Mouse (Mus musculus) limb, embryonic 15.5 days (tissue): ENCODE measurements around the gene Lingo2. TPM values are rescaled to one million over a fixed set of nuclear protein-coding genes. Genes with fewer than 3 reads are reported as not detected.
A peak's percentile ranks its signal among the peaks of the same experiment; 100 is the strongest.

Experiments used
- ATAC-seq: fragments of 200-750 bp; cut with Nextera tagmentation; 2 replicates; pipeline ENCODE4 v1.8.0; 2017; ENCODE audit warnings: low read depth, moderate TSS enrichment; ENCODE audit not compliant: insufficient number of reproducible peaks, low FRiP score, low TSS enrichment
- H3K27ac ChIP-seq: fragments of 300-500 bp; sonication (generic); 2 replicates; pipeline ENCODE4 v1.5.1; 2015; ENCODE audit warnings: moderate library complexity, mild to moderate bottlenecking, inconsistent platforms
- H3K27me3 ChIP-seq: fragments of 300-500 bp; sonication (generic); 2 replicates; pipeline ENCODE4 v1.6.1; 2015; ENCODE audit warnings: inconsistent platforms
- H3K36me3 ChIP-seq: fragments of 300-500 bp; sonication (generic); 2 replicates; pipeline ENCODE4 v1.6.1; 2015; ENCODE audit warnings: inconsistent platforms
- H3K4me1 ChIP-seq: fragments of 300-500 bp; sonication (generic); 2 replicates; pipeline ENCODE4 v1.6.1; 2015; ENCODE audit warnings: inconsistent platforms
- H3K4me2 ChIP-seq: fragments of 300-500 bp; sonication (generic); 2 replicates; pipeline ENCODE4 v1.6.1; 2015; ENCODE audit warnings: mild to moderate bottlenecking, inconsistent platforms
- H3K4me3 ChIP-seq: fragments of 300-500 bp; sonication (generic); 2 replicates; pipeline ENCODE4 v1.5.1; 2015; ENCODE audit warnings: mild to moderate bottlenecking, inconsistent platforms
- H3K9ac ChIP-seq: fragments of 300-500 bp; sonication (generic); 2 replicates; pipeline ENCODE4 v1.6.1; 2015; ENCODE audit warnings: inconsistent platforms
- H3K9me3 ChIP-seq: fragments of 300-500 bp; sonication (generic); 2 replicates; pipeline ENCODE4 v1.6.1; 2016; ENCODE audit warnings: inconsistent platforms
- WGBS: fragments of 180-500 bp; shearing (Covaris S2); methylation state at CpG from one replicate; pipeline ENCODE4 v1.1.7; 2015; 5-methylcytosine and 5-hydroxymethylcytosine counted together
- polyA plus RNA-seq: library from polyadenylated mRNA; unstranded; fragments of >200 nt; fragmentation: Nextera tagmentation; extraction: Ambion mirVana; gene quantifications from 2 replicates; pipeline ENCODE4 v1.2.1, GENCODE M21; 2015

Gene Lingo2
- polyA plus RNA-seq, 1 experiment from 2014 or later, result 4.5 TPM

GRCm38 (mm10) chr4:36490255-36490654 lies 461.3 kb downstream of the Lingo2 start:
- Histone ChIP-seq H3K27me3 (no peaks in the 10 kb centered on the region), H3K4me3 (no peak overlapping the region), H3K27ac (no peak overlapping the region), H3K36me3 (no peaks in the 10 kb centered on the region), H3K9ac (no peak overlapping the region), H3K4me1 (no peaks in the 10 kb centered on the region), H3K4me2 (no peak overlapping the region), H3K9me3 (no peaks in the 10 kb centered on the region)
- ATAC-seq, result no peak
- WGBS, result 67% methylated on average over 1 of the region's 1 CpGs

- H3K4me2 ChIP-seq, result no peak overlapping the region
- no peaks in the 10 kb centered on the region for H3K27me3 ChIP-seq
- H3K27ac ChIP-seq, result no peak overlapping the region
- ATAC-seq, result no peak
- H3K36me3 ChIP-seq, result no peaks in the 10 kb centered on the region
- no peak overlapping the region for H3K9ac ChIP-seq
- H3K9me3 ChIP-seq, result no peaks in the 10 kb centered on the region
- H3K4me3 ChIP-seq, result no peak overlapping the region
- H3K4me1 ChIP-seq, result no peaks in the 10 kb centered on the region
- WGBS, result 97% methylated on average over 3 of the region's 3 CpGs
Measured at GRCm38 (mm10) chr4:36435211-36435610, 516.3 kb downstream of the Lingo2 start.

GRCm38 (mm10) chr4:36426192-36426591 lies 525.4 kb downstream of the Lingo2 start:
- Histone ChIP-seq H3K27me3 (no peaks in the 10 kb centered on the region), H3K4me1 (no peaks in the 10 kb centered on the region), H3K27ac (no peak overlapping the region), H3K9ac (no peak overlapping the region), H3K4me2 (no peak overlapping the region), H3K36me3 (no peaks in the 10 kb centered on the region), H3K9me3 (no peaks in the 10 kb centered on the region), H3K4me3 (no peak overlapping the region)
- no peak for ATAC-seq
- 48% methylated on average over 5 of the region's 5 CpGs for WGBS

- Histone ChIP-seq H3K9me3 (no peaks in the 10 kb centered on the region), H3K4me2 (no peak overlapping the region), H3K4me3 (no peak overlapping the region), H3K9ac (no peak overlapping the region), H3K36me3 (no peaks in the 10 kb centered on the region), H3K27ac (no peak overlapping the region), H3K27me3 (no peaks in the 10 kb centered on the region), H3K4me1 (no peaks in the 10 kb centered on the region)
- WGBS, result 94% methylated on average over 3 of the region's 3 CpGs
- ATAC-seq, result no peak
Measured at GRCm38 (mm10) chr4:36407350-36407749, 544.2 kb downstream of the Lingo2 start.

- Histone ChIP-seq H3K36me3 (no peaks in the 10 kb centered on the region), H3K9ac (no peak overlapping the region), H3K9me3 (no peaks in the 10 kb centered on the region), H3K27ac (no peak overlapping the region), H3K4me1 (no peaks in the 10 kb centered on the region), H3K4me3 (no peak overlapping the region), H3K27me3 (no peaks in the 10 kb centered on the region), H3K4me2 (no peak overlapping the region)
- WGBS, result 83% methylated on average over 3 of the region's 3 CpGs
- ATAC-seq, result no peak
Measured at GRCm38 (mm10) chr4:36368925-36369324, 582.6 kb downstream of the Lingo2 start.

- no peak for ATAC-seq
- 78% methylated on average over 2 of the region's 2 CpGs for WGBS
- Histone ChIP-seq H3K4me1 (no peaks in the 10 kb centered on the region), H3K4me3 (no peak overlapping the region), H3K27ac (no peak overlapping the region), H3K9me3 (no peaks in the 10 kb centered on the region), H3K27me3 (no peaks in the 10 kb centered on the region), H3K4me2 (no peak overlapping the region), H3K36me3 (no peaks in the 10 kb centered on the region), H3K9ac (no peak overlapping the region)
Measured at GRCm38 (mm10) chr4:36354401-36354800, 597.1 kb downstream of the Lingo2 start.

GRCm38 (mm10) chr4:36331741-36332140 lies 619.8 kb downstream of the Lingo2 start:
- Histone ChIP-seq H3K9me3 (no peaks in the 10 kb centered on the region), H3K4me2 (no peak overlapping the region), H3K9ac (no peak overlapping the region), H3K27ac (no peak overlapping the region), H3K4me3 (no peak overlapping the region), H3K4me1 (no peaks in the 10 kb centered on the region), H3K27me3 (no peaks in the 10 kb centered on the region), H3K36me3 (no peaks in the 10 kb centered on the region)
- ATAC-seq, result no peak
- WGBS, result 83% methylated on average over 1 of the region's 1 CpGs

GRCm38 (mm10) chr4:36325603-36326002 lies 625.9 kb downstream of the Lingo2 start:
- ATAC-seq, result no peak
- no peaks in the 10 kb centered on the region for H3K27me3 ChIP-seq
- no peak overlapping the region for H3K27ac ChIP-seq
- no peak overlapping the region for H3K4me3 ChIP-seq
- H3K4me1 ChIP-seq, result no peaks in the 10 kb centered on the region
- H3K9ac ChIP-seq, result no peak overlapping the region
- no peak overlapping the region for H3K4me2 ChIP-seq
- no peaks in the 10 kb centered on the region for H3K9me3 ChIP-seq
- no peaks in the 10 kb centered on the region for H3K36me3 ChIP-seq

- 76% methylated on average over 2 of the region's 2 CpGs for WGBS
- no peaks in the 10 kb centered on the region for H3K27me3 ChIP-seq
- H3K27ac ChIP-seq, result no peak overlapping the region
- no peaks in the 10 kb centered on the region for H3K9me3 ChIP-seq
- H3K4me2 ChIP-seq, result no peak overlapping the region
- no peaks in the 10 kb centered on the region for H3K36me3 ChIP-seq
- no peak for ATAC-seq
- no peaks in the 10 kb centered on the region for H3K4me1 ChIP-seq
- H3K9ac ChIP-seq, result no peak overlapping the region
- H3K4me3 ChIP-seq, result no peak overlapping the region
Measured at GRCm38 (mm10) chr4:36313067-36313466, 638.5 kb downstream of the Lingo2 start.

- Histone ChIP-seq H3K27ac (no peak overlapping the region), H3K9ac (no peak overlapping the region), H3K9me3 (no peaks in the 10 kb centered on the region), H3K4me1 (no peaks in the 10 kb centered on the region), H3K4me2 (no peak overlapping the region), H3K36me3 (no peaks in the 10 kb centered on the region), H3K27me3 (no peaks in the 10 kb centered on the region), H3K4me3 (no peak overlapping the region)
- no peak for ATAC-seq
- WGBS, result 59% methylated on average over 6 of the region's 6 CpGs
Measured at GRCm38 (mm10) chr4:36311431-36311830, 640.1 kb downstream of the Lingo2 start.

GRCm38 (mm10) chr4:36305228-36305627 lies 646.3 kb downstream of the Lingo2 start:
- Histone ChIP-seq H3K4me2 (no peak overlapping the region), H3K36me3 (no peaks in the 10 kb centered on the region)
- ATAC-seq, result no peak

GRCm38 (mm10) chr4:36289701-36290053 lies 661.9 kb downstream of the Lingo2 start:
- Histone ChIP-seq H3K27ac (no peak overlapping the region), H3K4me2 (peak overlapping the region; percentile 34; the same call in 1 of the 2 replicates), H3K4me1 (0 out of 2 replicates have a peak, but pooled peaks cover 2% of the 10 kb centered on the region), H3K4me3 (no peak overlapping the region), H3K27me3 (no peaks in the 10 kb centered on the region), H3K36me3 (no peaks in the 10 kb centered on the region), H3K9ac (no peak overlapping the region), H3K9me3 (no peaks in the 10 kb centered on the region)
- ATAC-seq, result no peak
- WGBS, result 78% methylated on average over 8 of the region's 8 CpGs

More at GRCm38 (mm10) chr4:36305228-36305627, 646.3 kb downstream of the Lingo2 start:
- Histone ChIP-seq H3K9me3 (no peaks in the 10 kb centered on the region), H3K27ac (no peak overlapping the region), H3K4me3 (no peak overlapping the region), H3K9ac (no peak overlapping the region), H3K27me3 (no peaks in the 10 kb centered on the region), H3K4me1 (no peaks in the 10 kb centered on the region)
- 95% methylated on average over 1 of the region's 1 CpGs for WGBS
